Mouse (Mus musculus): ENCODE data around the gene Lypd6. TPM values are rescaled to one million over a fixed set of nuclear protein-coding genes. Genes with fewer than 3 reads are reported as not detected.

Lypd6 gene
- polyA plus RNA-seq, 1 experiment from 2014 or later: 10.3 TPM

DNA sequence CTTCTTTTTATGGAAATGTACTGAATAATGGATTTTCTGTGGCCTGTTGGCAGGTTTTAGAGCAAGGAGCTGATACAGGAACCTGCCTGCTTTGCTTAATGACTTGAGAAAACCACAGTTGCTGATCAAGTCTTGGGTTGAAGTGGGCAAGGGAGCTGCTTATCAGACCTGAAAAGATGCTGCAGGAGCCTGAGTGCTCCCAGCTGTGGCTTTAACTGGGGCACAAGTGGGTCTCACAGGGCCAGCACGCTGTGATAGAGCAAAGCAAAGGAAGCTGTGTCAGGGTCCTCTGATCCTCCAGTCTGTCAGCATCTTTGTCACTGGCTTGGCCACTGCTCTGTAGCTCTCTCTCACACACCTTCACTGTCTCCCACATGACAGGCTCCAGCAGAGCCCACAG lies 45.4 kb downstream of the Lypd6 start:
- WGBS (ENCODE audit: insufficient replicate concordance): 7% methylated on average over 1 of the region's 1 CpGs
- H3K36me3 ChIP-seq (ENCODE audit: control insufficient read depth, insufficient read depth, low read length): no peaks in the 10 kb centered on the region
- no peak overlapping the region for H3K9ac ChIP-seq (ENCODE audit: low read depth, low read length)
- H3K4me2 ChIP-seq: no peak overlapping the region
- H3K27ac ChIP-seq (ENCODE audit: low read depth, low read length): no peak overlapping the region
- H3K4me3 ChIP-seq (ENCODE audit: low read depth, low read length): no peak overlapping the region
- H3K4me1 ChIP-seq (ENCODE audit: control insufficient read depth, insufficient read depth, low read length): peaks cover 19% of the 10 kb centered on the region
- H3K9me3 ChIP-seq (replicated peaks; ENCODE audit: control insufficient read depth, low read length): no peaks in the 10 kb centered on the region
- H3K27me3 ChIP-seq (ENCODE audit: control insufficient read depth, insufficient read depth, low read length): no peaks in the 10 kb centered on the region
- ATAC-seq (replicated peaks; ENCODE audit: insufficient number of reproducible peaks, low FRiP score, low TSS enrichment): no peak

- Histone ChIP-seq H3K4me1 (ENCODE audit: control insufficient read depth, insufficient read depth, low read length) (peaks cover 19% of the 10 kb centered on the region), H3K9me3 (replicated peaks; ENCODE audit: control insufficient read depth, low read length) (no peaks in the 10 kb centered on the region), H3K36me3 (ENCODE audit: control insufficient read depth, insufficient read depth, low read length) (no peaks in the 10 kb centered on the region), H3K27ac (ENCODE audit: low read depth, low read length) (no peak overlapping the region), H3K4me2 (no peak overlapping the region), H3K27me3 (ENCODE audit: control insufficient read depth, insufficient read depth, low read length) (no peaks in the 10 kb centered on the region), H3K9ac (ENCODE audit: low read depth, low read length) (no peak overlapping the region), H3K4me3 (ENCODE audit: low read depth, low read length) (no peak overlapping the region)
- ATAC-seq (replicated peaks; ENCODE audit: insufficient number of reproducible peaks, low FRiP score, low TSS enrichment): no peak
- 80% methylated on average over 5 of the region's 5 CpGs for WGBS (ENCODE audit: insufficient replicate concordance)
Observed at GRCm38 (mm10) chr2:50112427-50112826, 46.2 kb downstream of the Lypd6 start.

DNA sequence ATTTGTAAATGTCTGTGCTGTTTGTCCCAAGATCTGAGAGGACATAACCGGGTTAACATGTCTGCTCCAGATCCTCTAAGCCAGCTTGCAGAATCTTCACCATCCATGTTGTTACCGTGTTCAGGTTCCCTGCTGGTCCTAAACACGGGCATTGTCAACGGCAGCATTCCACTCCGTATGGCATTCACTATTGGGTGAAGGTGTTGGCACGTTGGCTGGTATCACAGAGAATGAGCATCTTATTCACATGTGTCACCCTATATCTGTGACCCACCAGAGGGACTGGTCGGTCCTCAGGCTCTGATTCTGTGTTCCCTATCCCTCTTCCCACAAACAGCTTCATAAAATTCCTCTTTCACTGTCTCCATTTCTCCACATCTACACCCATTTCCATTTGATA lies 52.9 kb downstream of the Lypd6 start:
- WGBS (ENCODE audit: insufficient replicate concordance): 83% methylated on average over 7 of the region's 7 CpGs
- H3K4me2 ChIP-seq: no peak overlapping the region
- no peak overlapping the region for H3K9ac ChIP-seq (ENCODE audit: low read depth, low read length)
- H3K27me3 ChIP-seq (ENCODE audit: control insufficient read depth, insufficient read depth, low read length): no peaks in the 10 kb centered on the region
- no peak for ATAC-seq (replicated peaks; ENCODE audit: insufficient number of reproducible peaks, low FRiP score, low TSS enrichment)
- H3K9me3 ChIP-seq (replicated peaks; ENCODE audit: control insufficient read depth, low read length): no peaks in the 10 kb centered on the region
- H3K4me1 ChIP-seq (ENCODE audit: control insufficient read depth, insufficient read depth, low read length): no peaks in the 10 kb centered on the region
- no peak overlapping the region for H3K27ac ChIP-seq (ENCODE audit: low read depth, low read length)
- no peak overlapping the region for H3K4me3 ChIP-seq (ENCODE audit: low read depth, low read length)
- H3K36me3 ChIP-seq (ENCODE audit: control insufficient read depth, insufficient read depth, low read length): no peaks in the 10 kb centered on the region

GRCm38 (mm10) chr2:50120839-50121238 lies 54.6 kb downstream of the Lypd6 start:
- Histone ChIP-seq H3K27me3 (ENCODE audit: control insufficient read depth, insufficient read depth, low read length) (no peaks in the 10 kb centered on the region), H3K9me3 (replicated peaks; ENCODE audit: control insufficient read depth, low read length) (no peaks in the 10 kb centered on the region), H3K4me1 (ENCODE audit: control insufficient read depth, insufficient read depth, low read length) (no peaks in the 10 kb centered on the region), H3K4me3 (ENCODE audit: low read depth, low read length) (no peak overlapping the region), H3K4me2 (no peak overlapping the region), H3K36me3 (ENCODE audit: control insufficient read depth, insufficient read depth, low read length) (no peaks in the 10 kb centered on the region), H3K9ac (ENCODE audit: low read depth, low read length) (no peak overlapping the region), H3K27ac (ENCODE audit: low read depth, low read length) (no peak overlapping the region)
- ATAC-seq (replicated peaks; ENCODE audit: insufficient number of reproducible peaks, low FRiP score, low TSS enrichment): no peak
- WGBS (ENCODE audit: insufficient replicate concordance): 81% methylated on average over 9 of the region's 9 CpGs

DNA sequence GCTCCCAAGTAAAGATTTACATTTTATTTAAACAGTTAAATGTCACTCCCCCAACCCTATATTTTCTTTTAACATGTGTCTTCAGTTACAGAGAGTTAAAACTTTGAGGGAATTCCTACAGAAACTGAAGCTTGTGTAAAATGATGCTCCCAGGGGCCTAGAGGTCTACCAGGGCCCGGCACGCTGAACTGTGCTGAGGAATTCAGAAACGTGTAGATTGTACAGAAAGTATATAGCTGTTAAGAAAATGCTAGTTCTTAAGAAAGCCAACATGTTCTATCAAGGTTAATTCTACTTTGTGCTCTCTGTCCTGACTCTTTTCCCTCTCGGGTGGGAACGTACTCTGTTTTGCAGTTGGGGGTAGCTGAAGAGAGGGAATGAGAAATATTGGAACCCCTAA lies 57.1 kb downstream of the Lypd6 start:
- no peak overlapping the region for H3K27ac ChIP-seq (ENCODE audit: low read depth, low read length)
- H3K4me1 ChIP-seq (ENCODE audit: control insufficient read depth, insufficient read depth, low read length): no peaks in the 10 kb centered on the region
- no peak overlapping the region for H3K4me3 ChIP-seq (ENCODE audit: low read depth, low read length)
- no peaks in the 10 kb centered on the region for H3K9me3 ChIP-seq (replicated peaks; ENCODE audit: control insufficient read depth, low read length)
- no peaks in the 10 kb centered on the region for H3K36me3 ChIP-seq (ENCODE audit: control insufficient read depth, insufficient read depth, low read length)
- H3K4me2 ChIP-seq: no peak overlapping the region
- no peaks in the 10 kb centered on the region for H3K27me3 ChIP-seq (ENCODE audit: control insufficient read depth, insufficient read depth, low read length)
- H3K9ac ChIP-seq (ENCODE audit: low read depth, low read length): no peak overlapping the region
- no peak for ATAC-seq (replicated peaks; ENCODE audit: insufficient number of reproducible peaks, low FRiP score, low TSS enrichment)
- WGBS (ENCODE audit: insufficient replicate concordance): 84% methylated on average over 5 of the region's 5 CpGs

- no peak overlapping the region for H3K4me2 ChIP-seq
- 80% methylated on average over 9 of the region's 9 CpGs for WGBS (ENCODE audit: insufficient replicate concordance)
- no peaks in the 10 kb centered on the region for H3K4me1 ChIP-seq (ENCODE audit: control insufficient read depth, insufficient read depth, low read length)
- H3K36me3 ChIP-seq (ENCODE audit: control insufficient read depth, insufficient read depth, low read length): no peaks in the 10 kb centered on the region
- H3K9ac ChIP-seq (ENCODE audit: low read depth, low read length): no peak overlapping the region
- no peak overlapping the region for H3K27ac ChIP-seq (ENCODE audit: low read depth, low read length)
- H3K27me3 ChIP-seq (ENCODE audit: control insufficient read depth, insufficient read depth, low read length): no peaks in the 10 kb centered on the region
- no peak for ATAC-seq (replicated peaks; ENCODE audit: insufficient number of reproducible peaks, low FRiP score, low TSS enrichment)
- H3K9me3 ChIP-seq (replicated peaks; ENCODE audit: control insufficient read depth, low read length): no peaks in the 10 kb centered on the region
- no peak overlapping the region for H3K4me3 ChIP-seq (ENCODE audit: low read depth, low read length)
Observed at GRCm38 (mm10) chr2:50127513-50128175, 61.4 kb downstream of the Lypd6 start.

DNA sequence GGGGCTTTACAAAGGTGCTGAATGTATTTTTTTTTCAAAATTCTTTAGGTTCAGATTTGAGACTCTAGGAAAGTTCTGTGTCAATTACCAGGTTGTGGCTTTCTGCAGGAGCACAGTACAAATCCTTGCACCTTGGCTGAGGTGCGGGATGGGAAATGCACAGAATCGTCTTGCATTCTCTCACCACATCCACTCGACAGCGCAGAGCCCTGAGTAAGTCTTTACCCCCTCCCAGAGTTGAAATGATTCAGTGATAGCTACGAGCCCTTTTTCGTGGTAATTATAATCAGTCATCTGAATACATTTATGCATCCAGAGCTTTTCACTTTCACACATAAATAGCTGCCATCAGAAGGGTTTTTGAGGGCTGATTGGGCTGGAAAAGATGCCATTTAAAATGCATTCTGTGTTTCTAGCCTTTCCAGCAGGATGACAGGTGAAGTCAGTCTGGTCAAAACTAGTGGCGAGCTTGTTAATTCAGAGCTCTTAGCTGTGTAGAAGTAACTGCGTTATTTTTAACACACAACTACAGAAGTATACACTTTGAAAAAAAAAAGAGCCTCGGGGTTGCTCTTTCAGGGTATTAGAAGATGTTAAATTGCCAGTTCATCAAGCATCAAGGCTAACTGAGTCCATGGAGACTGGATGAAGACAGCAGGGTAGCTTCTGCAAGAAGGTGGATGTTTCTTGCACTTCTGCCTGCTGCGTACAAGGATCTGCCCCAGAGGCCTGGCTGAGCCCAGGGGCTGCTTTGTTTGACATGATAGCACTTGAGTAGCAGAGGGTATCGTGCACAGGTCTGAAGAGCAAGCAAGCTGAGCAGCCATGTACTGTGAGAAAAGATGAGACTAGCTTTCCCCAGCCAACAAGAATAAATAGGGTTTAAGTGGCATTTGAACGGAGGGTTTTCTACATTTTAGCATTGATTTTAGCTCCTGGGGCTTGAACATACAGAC lies 62.4 kb downstream of the Lypd6 start:
- H3K4me2 ChIP-seq: no peak overlapping the region
- no peak overlapping the region for H3K27ac ChIP-seq (ENCODE audit: low read depth, low read length)
- 69% methylated on average over 12 of the region's 12 CpGs for WGBS (ENCODE audit: insufficient replicate concordance)
- H3K27me3 ChIP-seq (ENCODE audit: control insufficient read depth, insufficient read depth, low read length): no peaks in the 10 kb centered on the region
- no peak overlapping the region for H3K9ac ChIP-seq (ENCODE audit: low read depth, low read length)
- ATAC-seq (replicated peaks; ENCODE audit: insufficient number of reproducible peaks, low FRiP score, low TSS enrichment): no peak
- H3K4me3 ChIP-seq (ENCODE audit: low read depth, low read length): no peak overlapping the region
- H3K36me3 ChIP-seq (ENCODE audit: control insufficient read depth, insufficient read depth, low read length): no peaks in the 10 kb centered on the region
- no peaks in the 10 kb centered on the region for H3K9me3 ChIP-seq (replicated peaks; ENCODE audit: control insufficient read depth, low read length)
- no peaks in the 10 kb centered on the region for H3K4me1 ChIP-seq (ENCODE audit: control insufficient read depth, insufficient read depth, low read length)

DNA sequence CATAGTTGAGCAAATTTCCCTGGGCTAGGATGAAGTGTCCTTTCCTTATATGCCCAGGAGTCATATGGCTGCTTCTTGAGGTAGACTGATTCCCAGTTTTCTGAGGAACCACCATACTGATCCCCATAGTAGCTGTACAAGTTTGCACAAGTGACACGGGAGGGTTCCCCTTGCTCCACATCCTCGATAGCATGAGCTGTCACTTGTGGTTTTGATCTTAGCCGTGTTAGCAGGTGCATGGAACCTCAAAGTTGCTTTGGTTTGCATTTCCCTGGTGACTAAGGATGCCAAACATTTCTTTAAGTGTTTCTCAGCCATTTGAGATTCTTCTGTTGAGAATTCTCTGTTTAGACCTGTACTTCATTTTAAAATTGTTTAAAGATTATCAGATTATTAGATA lies 64.4 kb downstream of the Lypd6 start:
- 86% methylated on average over 3 of the region's 3 CpGs for WGBS (ENCODE audit: insufficient replicate concordance)
- Histone ChIP-seq H3K9ac (ENCODE audit: low read depth, low read length) (no peak overlapping the region), H3K36me3 (ENCODE audit: control insufficient read depth, insufficient read depth, low read length) (no peaks in the 10 kb centered on the region), H3K4me1 (ENCODE audit: control insufficient read depth, insufficient read depth, low read length) (no peaks in the 10 kb centered on the region), H3K9me3 (replicated peaks; ENCODE audit: control insufficient read depth, low read length) (no peaks in the 10 kb centered on the region), H3K4me3 (ENCODE audit: low read depth, low read length) (no peak overlapping the region), H3K27ac (ENCODE audit: low read depth, low read length) (no peak overlapping the region), H3K4me2 (no peak overlapping the region), H3K27me3 (ENCODE audit: control insufficient read depth, insufficient read depth, low read length) (no peaks in the 10 kb centered on the region)
- no peak for ATAC-seq (replicated peaks; ENCODE audit: insufficient number of reproducible peaks, low FRiP score, low TSS enrichment)

Data from heart, embryonic 11.5 days (tissue).